Mouse (Mus musculus) stomach, embryonic 15.5 days (tissue): ENCODE measurements around the gene Hopx. TPM values are rescaled to one million over a fixed set of nuclear protein-coding genes. Genes with fewer than 3 reads are reported as not detected.

Experiments used
- ATAC-seq: fragments of 200-750 bp; cut with Nextera tagmentation; 2 replicates; pipeline ENCODE4 v1.8.0; 2017; ENCODE audit warnings: low read depth, moderate number of reproducible peaks, moderate TSS enrichment; ENCODE audit not compliant: insufficient read depth, low FRiP score
- H3K27ac ChIP-seq: fragments of 300-500 bp; sonication (generic); 2 replicates; pipeline ENCODE4 v1.5.1; 2015; ENCODE audit warnings: mild to moderate bottlenecking, inconsistent platforms
- H3K27me3 ChIP-seq: fragments of 300-500 bp; sonication (generic); replicated peaks from 2 replicates; pipeline ENCODE4 v1.6.1; 2015; ENCODE audit warnings: inconsistent platforms
- H3K36me3 ChIP-seq: fragments of 300-500 bp; sonication (generic); 2 replicates; pipeline ENCODE4 v1.6.1; 2015; ENCODE audit warnings: inconsistent platforms
- H3K4me1 ChIP-seq: fragments of 300-500 bp; sonication (generic); 2 replicates; pipeline ENCODE4 v1.6.1; 2015; ENCODE audit warnings: inconsistent platforms
- H3K4me2 ChIP-seq: fragments of 300-500 bp; sonication (generic); 2 replicates; pipeline ENCODE4 v1.6.1; 2015; ENCODE audit warnings: mild to moderate bottlenecking, inconsistent platforms
- H3K4me3 ChIP-seq: fragments of 300-500 bp; sonication (generic); replicated peaks from 2 replicates; pipeline ENCODE4 v1.5.1; 2015; ENCODE audit warnings: inconsistent platforms
- H3K9ac ChIP-seq: fragments of 300-500 bp; sonication (generic); 2 replicates; pipeline ENCODE4 v1.6.1; 2015; ENCODE audit warnings: inconsistent platforms
- H3K9me3 ChIP-seq: fragments of 300-500 bp; sonication (generic); 2 replicates; pipeline ENCODE4 v1.6.1; 2016; ENCODE audit warnings: inconsistent platforms
- WGBS: fragments of 180-500 bp; shearing (Covaris S2); methylation state at CpG from one replicate; pipeline ENCODE4 v1.1.7; 2015; 5-methylcytosine and 5-hydroxymethylcytosine counted together
- polyA plus RNA-seq: library from polyadenylated mRNA; unstranded; fragments of >200 nt; fragmentation: Nextera tagmentation; extraction: Ambion mirVana; gene quantifications from 2 replicates; pipeline ENCODE4 v1.2.1, GENCODE M21; 2015

Gene Hopx
- polyA plus RNA-seq, 1 experiment from 2014 or later = 3.5 TPM

- H3K4me2 ChIP-seq = peak overlapping the region; percentile 92
- peak; percentile 72; the same call in 1 of the 2 replicates for ATAC-seq
- H3K9me3 ChIP-seq = no peaks in the 10 kb centered on the region
- H3K9ac ChIP-seq = peak overlapping the region; percentile 29; the same call in 1 of the 2 replicates
- no peak overlapping the region for H3K27ac ChIP-seq
- peak overlapping the region; percentile 55 for H3K4me3 ChIP-seq
- no peaks in the 10 kb centered on the region for H3K27me3 ChIP-seq
- H3K36me3 ChIP-seq = no peaks in the 10 kb centered on the region
- under 1% methylated on average over 69 of the region's 69 CpGs for WGBS
- H3K4me1 ChIP-seq = 0 out of 2 replicates have a peak, but pooled peaks cover 2% of the 10 kb centered on the region
Measured at GRCm38 (mm10) chr5:77094510-77095491, 20.1 kb downstream of the Hopx start.

GRCm38 (mm10) chr5:77093961-77094360 lies 21.0 kb downstream of the Hopx start:
- Histone ChIP-seq H3K36me3 (no peaks in the 10 kb centered on the region), H3K4me2 (peak overlapping the region; percentile 92), H3K4me3 (peak overlapping the region; percentile 55), H3K4me1 (0 out of 2 replicates have a peak, but pooled peaks cover 2% of the 10 kb centered on the region), H3K27ac (no peak overlapping the region), H3K27me3 (no peaks in the 10 kb centered on the region), H3K9ac (no peak overlapping the region), H3K9me3 (no peaks in the 10 kb centered on the region)
- ATAC-seq = no peak
- WGBS = 47% methylated on average over 8 of the region's 8 CpGs

- H3K4me2 ChIP-seq = no peak overlapping the region
- H3K9ac ChIP-seq = no peak overlapping the region
- 68% methylated on average over 5 of the region's 5 CpGs for WGBS
- ATAC-seq = no peak
- H3K27me3 ChIP-seq = no peaks in the 10 kb centered on the region
- no peak overlapping the region for H3K4me3 ChIP-seq
- no peak overlapping the region for H3K27ac ChIP-seq
- no peaks in the 10 kb centered on the region for H3K36me3 ChIP-seq
- H3K4me1 ChIP-seq = 0 out of 2 replicates have a peak, but pooled peaks cover 2% of the 10 kb centered on the region
- no peaks in the 10 kb centered on the region for H3K9me3 ChIP-seq
Measured at GRCm38 (mm10) chr5:77092531-77092930, 22.4 kb downstream of the Hopx start.

GRCm38 (mm10) chr5:77091923-77092322 lies 23.0 kb downstream of the Hopx start:
- H3K36me3 ChIP-seq = no peaks in the 10 kb centered on the region
- no peak overlapping the region for H3K4me2 ChIP-seq
- 73% methylated on average over 3 of the region's 3 CpGs for WGBS
- ATAC-seq = no peak
- no peak overlapping the region for H3K9ac ChIP-seq
- H3K9me3 ChIP-seq = no peaks in the 10 kb centered on the region
- no peak overlapping the region for H3K4me3 ChIP-seq
- no peaks in the 10 kb centered on the region for H3K27me3 ChIP-seq
- H3K27ac ChIP-seq = no peak overlapping the region
- 0 out of 2 replicates have a peak, but pooled peaks cover 2% of the 10 kb centered on the region for H3K4me1 ChIP-seq

GRCm38 (mm10) chr5:77090521-77091096 lies 24.3 kb downstream of the Hopx start:
- Histone ChIP-seq H3K9me3 (no peaks in the 10 kb centered on the region), H3K27ac (no peak overlapping the region), H3K4me1 (0 out of 2 replicates have a peak, but pooled peaks cover 2% of the 10 kb centered on the region), H3K9ac (no peak overlapping the region), H3K27me3 (no peaks in the 10 kb centered on the region), H3K4me2 (no peak overlapping the region), H3K4me3 (no peak overlapping the region), H3K36me3 (no peaks in the 10 kb centered on the region)
- 65% methylated on average over 5 of the region's 5 CpGs for WGBS
- no peak for ATAC-seq

- H3K27me3 ChIP-seq = no peaks in the 10 kb centered on the region
- no peak overlapping the region for H3K4me2 ChIP-seq
- WGBS = 80% methylated on average over 8 of the region's 8 CpGs
- H3K4me1 ChIP-seq = 0 out of 2 replicates have a peak, but pooled peaks cover 2% of the 10 kb centered on the region
- ATAC-seq = no peak
- no peak overlapping the region for H3K9ac ChIP-seq
- no peak overlapping the region for H3K27ac ChIP-seq
- H3K36me3 ChIP-seq = no peaks in the 10 kb centered on the region
- H3K4me3 ChIP-seq = no peak overlapping the region
- no peaks in the 10 kb centered on the region for H3K9me3 ChIP-seq
Measured at GRCm38 (mm10) chr5:77089901-77090300, 25.0 kb downstream of the Hopx start.

GRCm38 (mm10) chr5:77089294-77089693 lies 25.6 kb downstream of the Hopx start:
- WGBS = 54% methylated on average over 1 of the region's 1 CpGs
- H3K27ac ChIP-seq = no peak overlapping the region
- H3K36me3 ChIP-seq = no peaks in the 10 kb centered on the region
- ATAC-seq = no peak
- no peak overlapping the region for H3K4me2 ChIP-seq
- H3K4me3 ChIP-seq = no peak overlapping the region
- 0 out of 2 replicates have a peak, but pooled peaks cover 2% of the 10 kb centered on the region for H3K4me1 ChIP-seq
- no peaks in the 10 kb centered on the region for H3K9me3 ChIP-seq
- H3K27me3 ChIP-seq = no peaks in the 10 kb centered on the region
- no peak overlapping the region for H3K9ac ChIP-seq

GRCm38 (mm10) chr5:77087122-77087521 lies 27.8 kb downstream of the Hopx start:
- Histone ChIP-seq H3K4me2 (no peak overlapping the region), H3K27me3 (no peaks in the 10 kb centered on the region), H3K4me3 (no peak overlapping the region), H3K27ac (no peak overlapping the region), H3K9me3 (no peaks in the 10 kb centered on the region), H3K36me3 (no peaks in the 10 kb centered on the region), H3K4me1 (no peaks in the 10 kb centered on the region), H3K9ac (no peak overlapping the region)
- WGBS = 72% methylated on average over 3 of the region's 3 CpGs
- ATAC-seq = no peak

- no peak overlapping the region for H3K4me3 ChIP-seq
- no peaks in the 10 kb centered on the region for H3K4me1 ChIP-seq
Measured at GRCm38 (mm10) chr5:77086541-77086940, 28.4 kb downstream of the Hopx start.

GRCm38 (mm10) chr5:77085753-77086450 lies 29.0 kb downstream of the Hopx start:
- WGBS = 66% methylated on average over 10 of the region's 10 CpGs
- no peak for ATAC-seq
- Histone ChIP-seq H3K27ac (no peak overlapping the region), H3K36me3 (no peaks in the 10 kb centered on the region), H3K9me3 (no peaks in the 10 kb centered on the region), H3K4me2 (no peak overlapping the region), H3K4me1 (no peaks in the 10 kb centered on the region), H3K9ac (no peak overlapping the region), H3K4me3 (no peak overlapping the region), H3K27me3 (no peaks in the 10 kb centered on the region)

More at GRCm38 (mm10) chr5:77086541-77086940, 28.4 kb downstream of the Hopx start:
- Histone ChIP-seq H3K27me3 (no peaks in the 10 kb centered on the region), H3K36me3 (no peaks in the 10 kb centered on the region), H3K9me3 (no peaks in the 10 kb centered on the region), H3K27ac (no peak overlapping the region), H3K9ac (no peak overlapping the region), H3K4me2 (no peak overlapping the region)
- ATAC-seq = no peak
- WGBS = 75% methylated on average over 7 of the region's 7 CpGs

- no peaks in the 10 kb centered on the region for H3K4me1 ChIP-seq
- ATAC-seq = no peak
- no peaks in the 10 kb centered on the region for H3K36me3 ChIP-seq
- no peak overlapping the region for H3K4me2 ChIP-seq
- no peak overlapping the region for H3K27ac ChIP-seq
- H3K9ac ChIP-seq = no peak overlapping the region
- 90% methylated on average over 4 of the region's 4 CpGs for WGBS
- no peaks in the 10 kb centered on the region for H3K27me3 ChIP-seq
- H3K4me3 ChIP-seq = no peak overlapping the region
- no peaks in the 10 kb centered on the region for H3K9me3 ChIP-seq
Measured at GRCm38 (mm10) chr5:77084418-77084817, 30.5 kb downstream of the Hopx start.
